Mouse (Mus musculus): Measurements from ENCODE around the gene Chd6.

Gene Chd6

GRCm38 (mm10) chr2:161108933-161109371, at the start of gene Chd6:
Chd6 (minus strand) TSS chr2:161109075.
- under 1% methylated on average over 27 of the region's 27 CpGs for WGBS

GRCm38 (mm10) chr2:161150004-161150842, 41.3 kb upstream of the Chd6 start:
- WGBS = 58% methylated on average over 7 of the region's 7 CpGs

GRCm38 (mm10) chr2:161148428-161149020, 39.6 kb upstream of the Chd6 start:
- 48% methylated on average over 3 of the region's 3 CpGs for WGBS

GRCm38 (mm10) chr2:161147656-161148427, 39.0 kb upstream of the Chd6 start:
- WGBS = 53% methylated on average over 4 of the region's 4 CpGs

- WGBS = 96% methylated on average over 4 of the region's 4 CpGs
These were observed 35.9 kb upstream of the Chd6 start for GRCm38 (mm10) chr2:161144799-161145198.

- 53% methylated on average over 11 of the region's 11 CpGs for WGBS
These were observed 30.0 kb upstream of the Chd6 start for GRCm38 (mm10) chr2:161138672-161139536.

GRCm38 (mm10) chr2:161136999-161137398, 28.1 kb upstream of the Chd6 start:
- 50% methylated on average over 3 of the region's 3 CpGs for WGBS

- WGBS = 21% methylated on average over 10 of the region's 10 CpGs
These were observed 19.7 kb upstream of the Chd6 start for GRCm38 (mm10) chr2:161128367-161129111.

- 86% methylated on average over 5 of the region's 5 CpGs for WGBS
These were observed 3.1 kb upstream of the Chd6 start for GRCm38 (mm10) chr2:161112011-161112410.

- WGBS = under 1% methylated on average over 26 of the region's 26 CpGs
These were observed 535 bp upstream of the Chd6 start for GRCm38 (mm10) chr2:161109398-161109821.

- WGBS = 1% methylated on average over 74 of the region's 77 CpGs
These were observed 569 bp downstream of the Chd6 start for GRCm38 (mm10) chr2:161108085-161108927.

GRCm38 (mm10) chr2:161107236-161107635, 1.6 kb downstream of the Chd6 start:
- 62% methylated on average over 2 of the region's 2 CpGs for WGBS

GRCm38 (mm10) chr2:161103769-161104168, 5.1 kb downstream of the Chd6 start:
- WGBS = 63% methylated on average over 5 of the region's 5 CpGs

- WGBS = 58% methylated on average over 3 of the region's 3 CpGs
These were observed 6.8 kb downstream of the Chd6 start for GRCm38 (mm10) chr2:161102102-161102501.

GRCm38 (mm10) chr2:161097746-161098145, 11.1 kb downstream of the Chd6 start:
- WGBS = 95% methylated on average over 5 of the region's 5 CpGs

GRCm38 (mm10) chr2:161090746-161091405, 18.0 kb downstream of the Chd6 start:
- 82% methylated on average over 6 of the region's 6 CpGs for WGBS

- 53% methylated on average over 3 of the region's 3 CpGs for WGBS
These were observed 18.7 kb downstream of the Chd6 start for GRCm38 (mm10) chr2:161090200-161090599.

- 91% methylated on average over 2 of the region's 2 CpGs for WGBS
These were observed 30.3 kb downstream of the Chd6 start for GRCm38 (mm10) chr2:161078590-161078989.

GRCm38 (mm10) chr2:161076262-161076661, 32.6 kb downstream of the Chd6 start:
- WGBS = 76% methylated on average over 4 of the region's 4 CpGs

All from cerebral cortex, adult 2 months (tissue).